Mouse (Mus musculus) megakaryocyte-erythroid progenitor cell, adult 5-6 weeks (primary cell): Measurements from ENCODE around the gene Olfr1107. TPM values are rescaled to one million over a fixed set of nuclear protein-coding genes. Genes with fewer than 3 reads are reported as not detected.

Experiments used
- ATAC-seq: replicated peaks from 2 replicates; pipeline ENCODE4 v1.8.0; 2016; ENCODE audit warnings: mild to moderate bottlenecking, inconsistent platforms; ENCODE audit not compliant: severe bottlenecking, poor library complexity, low FRiP score, low TSS enrichment
- total RNA-seq, 2 experiments: library from RNA; stranded (forward) in 1 of 2; stranded (reverse) in 1 of 2; fragments of 200-1000, 215-1000 nt in 1 of 2; fragments of >200 nt in 1 of 2; fragmentation: Nextera tagmentation in 1 of 2; gene quantifications; 2 replicates each; pipeline ENCODE4 v1.2.3; 2014 to 2017

The Olfr1107 gene
- total RNA-seq (2014; fragmentation: Nextera tagmentation) (not detected in 2 replicates), total RNA-seq (2017) (not detected in 2 replicates)

DNA sequence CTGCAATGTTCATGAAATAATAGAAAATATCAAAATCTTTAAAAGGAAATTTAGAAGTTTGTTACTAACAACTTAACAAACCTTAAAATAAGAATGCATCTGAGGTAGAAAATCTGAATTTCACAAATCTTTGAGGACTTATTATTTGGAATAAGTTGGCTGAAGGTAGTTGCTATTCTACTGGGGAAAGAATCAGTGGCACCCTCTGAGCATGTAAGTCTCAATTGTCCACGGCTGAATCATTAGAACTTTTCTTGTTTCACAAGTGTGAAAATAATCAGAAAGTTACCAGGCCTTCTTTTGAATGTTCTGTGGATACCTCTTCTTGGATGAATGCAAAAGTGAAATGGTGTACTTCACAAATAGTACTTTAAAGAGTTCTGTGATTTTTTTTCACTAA is at the start of gene Olfr1107:
Olfr1107 (minus strand) TSS at position 101 of the 400 bp plus-strand sequence.
- ATAC-seq: no peak

GRCm38 (mm10) chr2:87114467-87114866 is 38.9 kb upstream of the Olfr1107 start, which contains the start of gene Olfr259:
Gene Olfr259, minus strand, starts transcription at chr2:87114567.
- ATAC-seq: no peak

DNA sequence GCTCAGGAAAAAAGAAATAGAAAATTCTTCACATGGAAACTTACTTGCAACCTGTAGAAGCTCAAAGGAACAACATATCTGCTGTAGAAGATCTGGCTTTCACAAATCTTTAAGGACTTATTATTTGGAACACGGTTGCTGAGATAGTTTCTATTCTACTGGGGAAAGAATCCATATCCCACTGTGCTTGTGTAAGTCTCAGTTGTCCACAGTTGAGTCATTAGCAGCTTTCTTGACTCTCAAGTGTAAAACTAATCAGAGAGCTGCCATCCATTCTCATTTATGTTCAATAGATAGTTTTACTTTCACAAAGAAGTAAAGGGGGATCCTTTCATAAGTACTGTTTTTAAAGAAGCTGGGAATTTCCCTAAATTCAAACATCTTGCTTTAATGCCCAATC is 20.3 kb upstream of the Olfr1107 start, which contains the start of gene Olfr1109:
Olfr1109 (minus strand) TSS at position 101 of the 400 bp plus-strand sequence.
- no peak for ATAC-seq

GRCm38 (mm10) chr2:87052173-87052572 is 23.4 kb downstream of the Olfr1107 start, which contains the start of gene Olfr1106:
Gene Olfr1106, minus strand, starts transcription at chr2:87052273.
- ATAC-seq: no peak

DNA sequence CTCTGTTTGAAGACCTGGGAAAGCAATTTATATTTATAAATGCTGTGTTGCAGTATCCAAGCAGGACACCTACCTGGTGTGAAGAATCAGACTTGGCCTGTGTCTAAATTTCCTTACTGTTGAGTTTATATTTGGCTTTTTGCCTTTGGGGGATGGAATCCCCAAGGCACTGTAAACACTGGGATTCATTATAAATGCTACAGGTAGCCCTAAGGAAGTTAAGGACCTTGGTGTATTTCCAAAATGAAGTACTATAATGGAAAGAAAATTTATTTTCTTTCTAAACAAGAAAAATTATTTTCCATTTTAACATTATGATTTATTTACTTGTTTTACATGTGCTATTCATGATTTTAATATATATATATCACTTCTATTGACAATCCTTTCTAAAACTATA is 39.2 kb downstream of the Olfr1107 start, which contains the start of gene Olfr1105:
Olfr1105 (minus strand) TSS at position 101 of the 400 bp plus-strand sequence.
- no peak for ATAC-seq

DNA sequence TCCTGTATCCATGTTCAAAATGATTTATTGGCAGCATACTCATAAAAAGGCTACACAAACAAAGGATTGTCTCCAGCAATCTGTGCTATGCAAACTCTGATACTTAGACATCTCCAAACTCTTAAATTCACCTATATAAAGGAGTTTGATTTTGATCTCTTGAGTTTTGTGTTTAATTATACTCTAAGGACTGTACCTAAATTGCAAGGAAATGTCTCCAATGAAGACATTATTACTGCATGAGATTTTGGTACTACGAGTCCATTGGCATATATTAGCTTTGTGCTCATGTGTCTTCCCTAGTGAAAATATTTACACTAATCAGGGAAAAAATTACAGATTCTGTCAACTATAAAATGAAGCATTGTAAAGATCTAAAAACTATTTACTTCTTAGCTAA is 48.6 kb downstream of the Olfr1107 start, which contains the start of gene Olfr1104:
Olfr1104 (minus strand) TSS at position 101 of the 400 bp plus-strand sequence.
- no peak for ATAC-seq

Other genes with a start within 250 kb of the Olfr1107 start
- not detected in 2 replicates for gene Olfr1095, start 224.1 kb downstream of the Olfr1107 start, total RNA-seq (2014; fragmentation: Nextera tagmentation)
- not detected in 2 replicates for gene Olfr1095, start 224.1 kb downstream of the Olfr1107 start, total RNA-seq (2017)
- gene Gm13723, start 201.0 kb downstream of the Olfr1107 start, total RNA-seq (2014; fragmentation: Nextera tagmentation): not detected in 2 replicates
- not detected in 2 replicates for gene Gm13723, start 201.0 kb downstream of the Olfr1107 start, total RNA-seq (2017)
- gene Olfr1097, start 183.6 kb downstream of the Olfr1107 start, total RNA-seq (2014; fragmentation: Nextera tagmentation): not detected in 2 replicates
- gene Olfr1097, start 183.6 kb downstream of the Olfr1107 start, total RNA-seq (2017): not detected in 2 replicates
- not detected in 2 replicates for gene Olfr1098, start 151.3 kb downstream of the Olfr1107 start, total RNA-seq (2014; fragmentation: Nextera tagmentation)
- not detected in 2 replicates for gene Olfr1098, start 151.3 kb downstream of the Olfr1107 start, total RNA-seq (2017)
- not detected in 2 replicates for gene Olfr1099, start 115.1 kb downstream of the Olfr1107 start, total RNA-seq (2014; fragmentation: Nextera tagmentation)
- gene Olfr1099, start 115.1 kb downstream of the Olfr1107 start, total RNA-seq (2017): not detected in 2 replicates
- not detected in 2 replicates for gene Olfr1100, start 95.9 kb downstream of the Olfr1107 start, total RNA-seq (2014; fragmentation: Nextera tagmentation)
- gene Olfr1100, start 95.9 kb downstream of the Olfr1107 start, total RNA-seq (2017): not detected in 2 replicates
- gene Olfr1101, start 84.6 kb downstream of the Olfr1107 start, total RNA-seq (2014; fragmentation: Nextera tagmentation): not detected in 2 replicates
- not detected in 2 replicates for gene Olfr1101, start 84.6 kb downstream of the Olfr1107 start, total RNA-seq (2017)
- gene Olfr1102, start 77.4 kb downstream of the Olfr1107 start, total RNA-seq (2014; fragmentation: Nextera tagmentation): not detected in 2 replicates
- not detected in 2 replicates for gene Olfr1102, start 77.4 kb downstream of the Olfr1107 start, total RNA-seq (2017)
- not detected in 2 replicates for gene Olfr1104, start 48.7 kb downstream of the Olfr1107 start, total RNA-seq (2014; fragmentation: Nextera tagmentation)
- not detected in 2 replicates for gene Olfr1104, start 48.7 kb downstream of the Olfr1107 start, total RNA-seq (2017)
- not detected in 2 replicates for gene Olfr1105, start 39.3 kb downstream of the Olfr1107 start, total RNA-seq (2014; fragmentation: Nextera tagmentation)
- gene Olfr1105, start 39.3 kb downstream of the Olfr1107 start, total RNA-seq (2017): not detected in 2 replicates
- gene Olfr1106, start 23.5 kb downstream of the Olfr1107 start, total RNA-seq (2014; fragmentation: Nextera tagmentation): not detected in 2 replicates
- gene Olfr1106, start 23.5 kb downstream of the Olfr1107 start, total RNA-seq (2017): not detected in 2 replicates
- gene Olfr1109, start 20.2 kb upstream of the Olfr1107 start, total RNA-seq (2014; fragmentation: Nextera tagmentation): not detected in 2 replicates
- not detected in 2 replicates for gene Olfr1109, start 20.2 kb upstream of the Olfr1107 start, total RNA-seq (2017)
- not detected in 2 replicates for gene Olfr259, start 38.8 kb upstream of the Olfr1107 start, total RNA-seq (2014; fragmentation: Nextera tagmentation)
- gene Olfr259, start 38.8 kb upstream of the Olfr1107 start, total RNA-seq (2017): not detected in 2 replicates
- gene Olfr1110, start 64.5 kb upstream of the Olfr1107 start, total RNA-seq (2014; fragmentation: Nextera tagmentation): not detected in 2 replicates
- gene Olfr1110, start 64.5 kb upstream of the Olfr1107 start, total RNA-seq (2017): not detected in 2 replicates
- not detected in 2 replicates for gene Olfr1111, start 76.8 kb upstream of the Olfr1107 start, total RNA-seq (2014; fragmentation: Nextera tagmentation)
- not detected in 2 replicates for gene Olfr1111, start 76.8 kb upstream of the Olfr1107 start, total RNA-seq (2017)
- gene Olfr1112, start 112.0 kb upstream of the Olfr1107 start, total RNA-seq (2014; fragmentation: Nextera tagmentation): not detected in 2 replicates
- gene Olfr1112, start 112.0 kb upstream of the Olfr1107 start, total RNA-seq (2017): not detected in 2 replicates
- gene Olfr1113, start 133.2 kb upstream of the Olfr1107 start, total RNA-seq (2014; fragmentation: Nextera tagmentation): not detected in 2 replicates
- gene Olfr1113, start 133.2 kb upstream of the Olfr1107 start, total RNA-seq (2017): not detected in 2 replicates
- gene Olfr1115, start 172.2 kb upstream of the Olfr1107 start, total RNA-seq (2014; fragmentation: Nextera tagmentation): not detected in 2 replicates
- not detected in 2 replicates for gene Olfr1115, start 172.2 kb upstream of the Olfr1107 start, total RNA-seq (2017)
- gene Olfr1116, start 191.7 kb upstream of the Olfr1107 start, total RNA-seq (2014; fragmentation: Nextera tagmentation): not detected in 2 replicates
- not detected in 2 replicates for gene Olfr1116, start 191.7 kb upstream of the Olfr1107 start, total RNA-seq (2017)
- not detected in 2 replicates for gene Olfr1118, start 231.8 kb upstream of the Olfr1107 start, total RNA-seq (2014; fragmentation: Nextera tagmentation)
- not detected in 2 replicates for gene Olfr1118, start 231.8 kb upstream of the Olfr1107 start, total RNA-seq (2017)